Mouse (Mus musculus): ENCODE results near the gene Rdh5. TPM values are rescaled to one million over a fixed set of nuclear protein-coding genes. Genes with fewer than 3 reads are reported as not detected.

Gene Rdh5
- polyA plus RNA-seq, 1 experiment from 2014 or later: 15.7 TPM

GRCm38 (mm10) chr10:128912791-128913190, 9.9 kb downstream of the Rdh5 start:
- Histone ChIP-seq H3K4me1 (peaks cover 13% of the 10 kb centered on the region; the same call in 1 of the 2 replicates), H3K9ac (no peak overlapping the region), H3K4me2 (replicated peaks) (no peak overlapping the region), H3K27me3 (peaks cover 3% of the 10 kb centered on the region; the same call in 1 of the 2 replicates), H3K27ac (no peak overlapping the region), H3K9me3 (replicated peaks) (no peaks in the 10 kb centered on the region), H3K36me3 (peaks cover 26% of the 10 kb centered on the region), H3K4me3 (no peak overlapping the region)
- 87% methylated on average over 4 of the region's 4 CpGs for WGBS
- no peak for ATAC-seq (ENCODE audit: low FRiP score)

GRCm38 (mm10) chr10:128912268-128912667, 10.4 kb downstream of the Rdh5 start:
- no peak overlapping the region for H3K4me3 ChIP-seq
- no peak overlapping the region for H3K9ac ChIP-seq
- ATAC-seq (ENCODE audit: low FRiP score): no peak
- peaks cover 21% of the 10 kb centered on the region for H3K36me3 ChIP-seq
- no peak overlapping the region for H3K27ac ChIP-seq
- H3K9me3 ChIP-seq (replicated peaks): no peaks in the 10 kb centered on the region
- H3K4me1 ChIP-seq: peaks cover 13% of the 10 kb centered on the region; the same call in 1 of the 2 replicates
- peaks cover 3% of the 10 kb centered on the region; the same call in 1 of the 2 replicates for H3K27me3 ChIP-seq
- WGBS: 93% methylated on average over 3 of the region's 4 CpGs
- no peak overlapping the region for H3K4me2 ChIP-seq (replicated peaks)

- WGBS: 93% methylated on average over 6 of the region's 6 CpGs
- H3K27ac ChIP-seq: no peak overlapping the region
- H3K36me3 ChIP-seq: 0 out of 2 replicates have a peak, but pooled peaks cover 13% of the 10 kb centered on the region
- 0 out of 2 replicates have a peak overlapping the region, but pooled peaks have one; percentile 81 for H3K4me3 ChIP-seq
- H3K9me3 ChIP-seq (replicated peaks): no peaks in the 10 kb centered on the region
- peaks cover 3% of the 10 kb centered on the region; the same call in 1 of the 2 replicates for H3K27me3 ChIP-seq
- no peak overlapping the region for H3K9ac ChIP-seq
- no peak for ATAC-seq (ENCODE audit: low FRiP score)
- H3K4me2 ChIP-seq (replicated peaks): peak overlapping the region; percentile 85
- peaks cover 13% of the 10 kb centered on the region; the same call in 1 of the 2 replicates for H3K4me1 ChIP-seq
These were observed 11.3 kb downstream of the Rdh5 start for GRCm38 (mm10) chr10:128911430-128911829.

GRCm38 (mm10) chr10:128910066-128910841, 12.4 kb downstream of the Rdh5 start:
- Histone ChIP-seq H3K36me3 (0 out of 2 replicates have a peak, but pooled peaks cover 9% of the 10 kb centered on the region), H3K9me3 (replicated peaks) (no peaks in the 10 kb centered on the region), H3K4me1 (peaks cover 13% of the 10 kb centered on the region; the same call in 1 of the 2 replicates), H3K9ac (peak overlapping the region; percentile 87), H3K27ac (peak overlapping the region; percentile 75), H3K4me3 (peak overlapping the region; percentile 81), H3K4me2 (replicated peaks) (peak overlapping the region; percentile 85), H3K27me3 (peaks cover 3% of the 10 kb centered on the region; the same call in 1 of the 2 replicates)
- 3% methylated on average over 60 of the region's 66 CpGs for WGBS
- ATAC-seq (ENCODE audit: low FRiP score): peak; percentile 17

GRCm38 (mm10) chr10:128909567-128910028, 13.1 kb downstream of the Rdh5 start:
- peak; percentile 75 for ATAC-seq (ENCODE audit: low FRiP score)
- H3K9me3 ChIP-seq (replicated peaks): no peaks in the 10 kb centered on the region
- H3K27me3 ChIP-seq: peaks cover 3% of the 10 kb centered on the region; the same call in 1 of the 2 replicates
- peak overlapping the region; percentile 75 for H3K27ac ChIP-seq
- peak overlapping the region; percentile 81 for H3K4me3 ChIP-seq
- 0% methylated on average over 34 of the region's 41 CpGs for WGBS
- peak overlapping the region; percentile 85 for H3K4me2 ChIP-seq (replicated peaks)
- H3K4me1 ChIP-seq: peaks cover 13% of the 10 kb centered on the region; the same call in 1 of the 2 replicates
- H3K36me3 ChIP-seq: 0 out of 2 replicates have a peak, but pooled peaks cover 7% of the 10 kb centered on the region
- H3K9ac ChIP-seq: peak overlapping the region; percentile 87

- Histone ChIP-seq H3K27me3 (peaks cover 3% of the 10 kb centered on the region; the same call in 1 of the 2 replicates), H3K4me2 (replicated peaks) (peak overlapping the region; percentile 85), H3K9ac (peak overlapping the region; percentile 87), H3K4me3 (peak overlapping the region; percentile 81), H3K36me3 (0 out of 2 replicates have a peak, but pooled peaks cover under 1% of the 10 kb centered on the region), H3K27ac (peak overlapping the region; percentile 75), H3K4me1 (peaks cover 13% of the 10 kb centered on the region; the same call in 1 of the 2 replicates), H3K9me3 (replicated peaks) (no peaks in the 10 kb centered on the region)
- WGBS: 58% methylated on average over 13 of the region's 13 CpGs
- no peak; the same call in 1 of the 2 replicates for ATAC-seq (ENCODE audit: low FRiP score)
These were observed 13.8 kb downstream of the Rdh5 start for GRCm38 (mm10) chr10:128908778-128909448.

GRCm38 (mm10) chr10:128904812-128905211, 17.9 kb downstream of the Rdh5 start:
- Histone ChIP-seq H3K9me3 (replicated peaks) (no peaks in the 10 kb centered on the region), H3K4me3 (no peak overlapping the region), H3K9ac (no peak overlapping the region), H3K27me3 (no peaks in the 10 kb centered on the region; the same call in 1 of the 2 replicates), H3K4me1 (peaks cover 7% of the 10 kb centered on the region; the same call in 1 of the 2 replicates), H3K36me3 (no peaks in the 10 kb centered on the region), H3K4me2 (replicated peaks) (no peak overlapping the region), H3K27ac (no peak overlapping the region)
- no peak for ATAC-seq (ENCODE audit: low FRiP score)
- 67% methylated on average over 5 of the region's 5 CpGs for WGBS

GRCm38 (mm10) chr10:128902409-128902988, 20.2 kb downstream of the Rdh5 start:
- H3K4me1 ChIP-seq: no peaks in the 10 kb centered on the region
- H3K27me3 ChIP-seq: peaks cover 3% of the 10 kb centered on the region
- no peak for ATAC-seq (ENCODE audit: low FRiP score)
- no peak overlapping the region for H3K4me2 ChIP-seq (replicated peaks)
- no peak overlapping the region for H3K27ac ChIP-seq
- 82% methylated on average over 3 of the region's 3 CpGs for WGBS
- no peak overlapping the region for H3K9ac ChIP-seq
- no peaks in the 10 kb centered on the region for H3K9me3 ChIP-seq (replicated peaks)
- no peak overlapping the region for H3K4me3 ChIP-seq
- no peaks in the 10 kb centered on the region for H3K36me3 ChIP-seq

- H3K27me3 ChIP-seq: peaks cover 12% of the 10 kb centered on the region
- peaks cover 4% of the 10 kb centered on the region; the same call in 1 of the 2 replicates for H3K4me1 ChIP-seq
- H3K9ac ChIP-seq: no peak overlapping the region
- no peak overlapping the region for H3K4me2 ChIP-seq (replicated peaks)
- H3K4me3 ChIP-seq: no peak overlapping the region
- no peak for ATAC-seq (ENCODE audit: low FRiP score)
- no peaks in the 10 kb centered on the region for H3K36me3 ChIP-seq
- H3K9me3 ChIP-seq (replicated peaks): no peaks in the 10 kb centered on the region
- H3K27ac ChIP-seq: no peak overlapping the region
- 71% methylated on average over 1 of the region's 1 CpGs for WGBS
These were observed 21.3 kb downstream of the Rdh5 start for GRCm38 (mm10) chr10:128901409-128901808.

GRCm38 (mm10) chr10:128900698-128901097, 22.0 kb downstream of the Rdh5 start, which contains the start of gene Cd63:
TSS of gene Cd63 (plus strand) at chr10:128900989.
- no peaks in the 10 kb centered on the region for H3K36me3 ChIP-seq
- ATAC-seq (ENCODE audit: low FRiP score): no peak

GRCm38 (mm10) chr10:128899759-128900490, 22.8 kb downstream of the Rdh5 start:
- no peaks in the 10 kb centered on the region for H3K36me3 ChIP-seq
- no peak overlapping the region for H3K27ac ChIP-seq
- H3K4me1 ChIP-seq: peaks cover 11% of the 10 kb centered on the region
- ATAC-seq (ENCODE audit: low FRiP score): no peak
- H3K27me3 ChIP-seq: peaks cover 21% of the 10 kb centered on the region
- 85% methylated on average over 6 of the region's 6 CpGs for WGBS
- no peaks in the 10 kb centered on the region for H3K9me3 ChIP-seq (replicated peaks)
- no peak overlapping the region for H3K4me3 ChIP-seq
- no peak overlapping the region for H3K4me2 ChIP-seq (replicated peaks)
- H3K9ac ChIP-seq: no peak overlapping the region

More at GRCm38 (mm10) chr10:128900698-128901097, 22.0 kb downstream of the Rdh5 start, which contains the start of gene Cd63:
- peaks cover 10% of the 10 kb centered on the region for H3K4me1 ChIP-seq
- WGBS: 82% methylated on average over 3 of the region's 3 CpGs
- no peak within 1 kb of the TSS for H3K9ac ChIP-seq
- no peak within 1 kb of the TSS for H3K4me2 ChIP-seq (replicated peaks)
- peaks cover 19% of the 10 kb centered on the region for H3K27me3 ChIP-seq
- no peak within 1 kb of the TSS for H3K4me3 ChIP-seq
- H3K27ac ChIP-seq: no peak within 1 kb of the TSS
- no peaks in the 10 kb centered on the region for H3K9me3 ChIP-seq (replicated peaks)

Data from hindbrain, embryonic 12.5 days (tissue).